In the genomic region with DNA sequence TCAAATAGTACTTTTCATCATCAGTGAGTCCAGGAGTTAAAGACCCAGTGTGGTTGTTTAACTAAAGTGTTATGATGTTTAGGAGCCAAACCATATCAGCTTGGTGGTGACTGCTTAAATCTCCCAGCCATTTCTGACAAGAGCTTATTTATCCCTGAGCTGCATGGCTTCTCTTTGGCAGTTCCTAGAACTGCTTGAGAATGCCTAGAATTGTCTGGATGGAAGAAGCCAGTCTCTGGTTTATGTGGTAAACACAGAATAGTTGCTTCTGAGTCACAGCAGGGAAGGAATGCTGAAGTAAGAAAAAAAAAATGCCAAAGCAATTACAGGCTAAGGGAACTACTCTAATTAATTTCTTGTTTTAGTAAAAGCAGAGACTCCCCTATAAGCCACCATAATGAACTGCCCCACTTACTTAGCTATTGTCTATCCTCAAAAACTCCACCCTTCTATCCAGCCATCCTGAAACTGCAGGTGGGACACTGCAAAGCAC, we compare ENCODE assay signal across 20 mouse cellular contexts.
"Had no signal": no experiment of that assay in that cellular context is flagged by ENCODE, and none has a peak within 500 bp of the region (broad histone marks: within the 10 kb centered on the region; RNA-seq: fewer than 3 reads in every experiment).

No protein-coding gene starts in this region.

- H3K9me3 ChIP-seq: kidney, embryonic 15.5 days; limb, embryonic 12.5 days; liver, embryonic 13.5 days; lung, embryonic 15.5 days; midbrain, embryonic 12.5 days; neural tube, embryonic 15.5 days; stomach, embryonic 15.5 days had no signal

- ATAC-seq: intestine, embryonic 16.5 days; liver, postnatal 0 days had no signal

- H3K4me1 ChIP-seq: kidney, embryonic 15.5 days; limb, embryonic 12.5 days; liver, embryonic 13.5 days; lung, embryonic 15.5 days; megakaryocyte, embryonic 14.5 days; midbrain, embryonic 12.5 days; neural tube, embryonic 15.5 days; stomach, embryonic 15.5 days had no signal

- H3K27me3 ChIP-seq: limb, embryonic 12.5 days; liver, embryonic 13.5 days; lung, embryonic 15.5 days; midbrain, embryonic 12.5 days; neural tube, embryonic 15.5 days; stomach, embryonic 15.5 days had no signal

- H3K4me2 ChIP-seq: kidney, embryonic 15.5 days; limb, embryonic 12.5 days; liver, embryonic 13.5 days; lung, embryonic 15.5 days; midbrain, embryonic 12.5 days; neural tube, embryonic 15.5 days; stomach, embryonic 15.5 days had no signal

- DNase-seq: kidney, adult 2 months; kidney, postnatal 36 days; layer of hippocampus, adult 9-11 months; layer of hippocampus, postnatal 36 days; liver; liver, embryonic 13.5 days; liver, postnatal 0 days; right cerebral cortex, postnatal 14 days; thymus, adult 2 months; thymus, postnatal 25 days had no signal

- H3K36me3 ChIP-seq: kidney, embryonic 15.5 days; limb, embryonic 12.5 days; liver, embryonic 13.5 days; lung, embryonic 15.5 days; midbrain, embryonic 12.5 days; neural tube, embryonic 15.5 days; stomach, embryonic 15.5 days had no signal

- H3K27ac ChIP-seq: kidney, embryonic 15.5 days; limb, embryonic 12.5 days; liver, embryonic 13.5 days; lung, embryonic 15.5 days; macrophage; midbrain, embryonic 12.5 days; neural tube, embryonic 15.5 days; stomach, embryonic 15.5 days had no signal

- H3K4me3 ChIP-seq: kidney, embryonic 15.5 days; limb, embryonic 12.5 days; liver, embryonic 13.5 days; lung, embryonic 15.5 days; megakaryocyte, embryonic 14.5 days; midbrain, embryonic 12.5 days; myocyte; neural tube, embryonic 15.5 days; stomach, embryonic 15.5 days had no signal

- H3K9ac ChIP-seq: kidney, embryonic 15.5 days; limb, embryonic 12.5 days; liver, embryonic 13.5 days; liver, postnatal 0 days; lung, embryonic 15.5 days; midbrain, embryonic 12.5 days; neural tube, embryonic 15.5 days; stomach, embryonic 15.5 days had no signal
